Mouse (Mus musculus) layer of hippocampus, postnatal 14 days (tissue): ENCODE results near the gene Rab33a. TPM values are rescaled to one million over a fixed set of nuclear protein-coding genes. Genes with fewer than 3 reads are reported as not detected.
A peak's percentile ranks its signal among the peaks of the same experiment; 100 is the strongest.

Experiments used
- DNase-seq, 2 experiments: peaks; one replicate each; pipeline ENCODE4 v3.0.0; 2021 to 2022; ENCODE audit warnings: low spot score in 2 of 2, mixed read lengths in 1 of 2
- long read RNA-seq, 2 experiments: library from polyadenylated mRNA; stranded (forward); transcript quantifications; one replicate each; pipeline ENCODE4 v2.0.0; 2021
- total RNA-seq, 2 experiments: library from RNA; stranded (reverse); gene quantifications; 2 replicates each; pipeline ENCODE4 v1.2.3; 2021

Rab33a gene
- total RNA-seq = 10 to 100 TPM; 28.0 to 30.7 TPM
- long read RNA-seq, experiment 1, transcript Rab33a-201 (2 exons, 1,158 nt) = major isoform, 18 of 22 reads
- long read RNA-seq, experiment 1, partial matches to known transcripts = 0 of 22 reads
- long read RNA-seq, experiment 1, other reads (novel, unspliced or antisense) = 4 of 22 reads
- long read RNA-seq, experiment 2, transcript Rab33a-201 (2 exons, 1,158 nt) = major isoform, 40 of 43 reads
- long read RNA-seq, experiment 2, partial matches to known transcripts = 0 of 43 reads
- long read RNA-seq, experiment 2, other reads (novel, unspliced or antisense) = 3 of 43 reads

GRCm38 (mm10) chrX:48518808-48519548, at the start of gene Rab33a:
Gene Rab33a (plus strand): TSS chrX:48519285.
- DNase-seq = peak; percentile 34 to 47

DNA sequence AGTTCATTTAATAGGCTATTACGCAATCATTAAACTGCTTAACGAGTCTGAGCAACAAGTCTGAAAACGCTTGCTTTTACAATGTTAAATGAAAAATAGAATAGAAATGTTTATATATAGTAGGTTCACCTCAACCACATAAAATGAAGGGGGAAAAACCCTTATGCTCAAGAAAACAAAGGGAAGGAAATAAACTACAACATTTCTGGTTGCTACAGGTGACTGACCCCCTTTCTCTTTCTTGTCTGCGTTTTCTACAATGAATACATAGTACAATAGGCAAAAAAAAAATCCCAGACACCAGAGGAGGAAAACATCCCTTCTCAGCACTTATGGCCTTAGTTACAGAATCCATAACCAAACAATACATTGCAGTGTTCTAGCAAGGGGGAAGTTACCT, 38.0 kb upstream of the Rab33a start:
- DNase-seq = no peak

- DNase-seq = no peak
These were observed 37.4 kb upstream of the Rab33a start for GRCm38 (mm10) chrX:48481687-48482086.

DNA sequence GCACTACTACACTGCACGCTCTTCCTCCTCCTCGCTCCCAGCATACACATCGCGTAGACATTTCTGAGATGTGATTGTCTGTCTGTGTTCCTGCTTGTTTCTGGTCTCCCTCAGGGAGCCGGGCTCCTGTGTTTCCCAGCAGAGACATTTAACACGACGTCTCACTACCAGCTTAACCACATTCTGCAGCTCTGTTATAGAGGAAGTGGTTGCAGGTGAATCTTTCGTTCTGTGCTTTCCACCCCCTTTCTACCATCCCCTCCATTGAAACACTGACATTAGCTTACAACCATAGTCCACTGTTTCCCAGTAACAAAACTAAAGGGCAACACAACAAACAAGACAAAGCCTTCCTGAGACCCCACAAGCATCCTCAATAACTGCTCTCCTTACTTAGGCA, 25.3 kb upstream of the Rab33a start:
- DNase-seq = no peak

GRCm38 (mm10) chrX:48513166-48513807, 5.8 kb upstream of the Rab33a start, which contains the start of gene Aifm1:
Gene Aifm1 (minus strand): TSS chrX:48513563.
- DNase-seq = peak; percentile 78 to 94

- DNase-seq = no peak
These were observed 5.3 kb upstream of the Rab33a start for GRCm38 (mm10) chrX:48513824-48514223.

GRCm38 (mm10) chrX:48518211-48518807, 776 bp upstream of the Rab33a start:
- DNase-seq = peak; percentile 46 to 64

GRCm38 (mm10) chrX:48519549-48520085, 532 bp downstream of the Rab33a start:
- peak in 1 of 2 experiments; percentile 16 for DNase-seq

DNA sequence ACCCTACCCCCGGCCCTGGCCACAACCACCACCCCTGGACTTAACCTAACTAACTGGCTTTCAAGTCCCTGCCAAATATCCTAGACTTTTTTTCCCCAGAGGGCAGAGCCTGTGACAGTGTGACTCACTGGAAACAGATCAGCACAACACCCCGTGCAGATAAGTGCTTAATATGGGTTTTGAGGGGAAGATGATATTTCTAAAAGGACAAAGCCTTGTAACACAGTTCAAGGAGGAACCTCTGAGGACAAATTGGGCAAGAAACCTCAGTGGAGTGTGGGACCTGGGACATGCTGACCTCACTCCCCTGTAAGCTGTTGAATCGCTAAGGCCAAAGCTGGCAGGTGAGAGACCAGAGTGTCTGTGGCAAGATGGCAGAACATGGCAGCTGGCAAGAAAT, 2.6 kb downstream of the Rab33a start:
- DNase-seq = no peak

- DNase-seq = no peak
These were observed 4.4 kb downstream of the Rab33a start for GRCm38 (mm10) chrX:48523512-48523911.

GRCm38 (mm10) chrX:48525332-48525731, 6.2 kb downstream of the Rab33a start:
- DNase-seq = no peak

- DNase-seq = no peak
These were observed 6.8 kb downstream of the Rab33a start for GRCm38 (mm10) chrX:48525866-48526265.

- DNase-seq = no peak
These were observed 7.3 kb downstream of the Rab33a start for GRCm38 (mm10) chrX:48526435-48526834.

- peak; percentile 60 to 76 for DNase-seq
These were observed 13.1 kb downstream of the Rab33a start for GRCm38 (mm10) chrX:48532175-48532574.

Other genes with a start within 250 kb of the Rab33a start
- 10 to 100 TPM; 16.4 to 17.7 TPM for gene Bcorl1, start 177.9 kb upstream of the Rab33a start, total RNA-seq
- gene Elf4, start 56.2 kb upstream of the Rab33a start, total RNA-seq = 1 to 10 TPM in 1 of 2 experiments, under 1 TPM in 1; 0.98 to 1.2 TPM
- 10 to 100 TPM; 29.9 to 33.2 TPM for gene Aifm1, start 5.7 kb upstream of the Rab33a start, total RNA-seq
- 10 to 100 TPM; 19.8 to 26.3 TPM for gene Zfp280c, start 75.2 kb downstream of the Rab33a start, total RNA-seq
- gene Slc25a14, start 104.1 kb downstream of the Rab33a start, total RNA-seq = 10 to 100 TPM; 35.7 to 40.4 TPM
- gene Gpr119, start 155.2 kb downstream of the Rab33a start, total RNA-seq = not detected
- gene Rbmx2, start 175.7 kb downstream of the Rab33a start, total RNA-seq = 1 to 10 TPM; 4.1 to 6.4 TPM